Mouse (Mus musculus): ENCODE measurements around the gene Rabggta. TPM values are rescaled to one million over a fixed set of nuclear protein-coding genes. Genes with fewer than 3 reads are reported as not detected.

Rabggta gene
- polyA plus RNA-seq, 1 experiment from 2014 or later: 43.3 TPM

- peak within 1 kb of the TSS; percentile 16 for H3K4me3 ChIP-seq (ENCODE audit: low read length)
- H3K4me1 ChIP-seq (ENCODE audit: insufficient read depth, low read length): peaks cover 24% of the 10 kb centered on the region
- H3K4me2 ChIP-seq (replicated peaks; ENCODE audit: low read depth, low read length): peak within 1 kb of the TSS; percentile 36
- H3K9ac ChIP-seq (replicated peaks; ENCODE audit: low read length): peak within 1 kb of the TSS; percentile 34
- H3K27ac ChIP-seq (ENCODE audit: low read length): peak within 1 kb of the TSS; percentile 69; the same call in 1 of the 2 replicates
- H3K27me3 ChIP-seq (ENCODE audit: insufficient read depth, low read length): peaks cover 9% of the 10 kb centered on the region
- peaks cover 29% of the 10 kb centered on the region for H3K36me3 ChIP-seq (ENCODE audit: insufficient read depth, low read length)
- 13% methylated on average over 8 of the region's 8 CpGs for WGBS
- peak; percentile 61 for ATAC-seq (ENCODE audit: low FRiP score, low TSS enrichment)
- no peaks in the 10 kb centered on the region for H3K9me3 ChIP-seq (ENCODE audit: low read length)
Measured at GRCm38 (mm10) chr14:55758363-55758784, 36.3 kb upstream of the Rabggta start, which contains the start of gene Cideb. Gene Cideb (minus strand): TSS chr14:55758458.

DNA sequence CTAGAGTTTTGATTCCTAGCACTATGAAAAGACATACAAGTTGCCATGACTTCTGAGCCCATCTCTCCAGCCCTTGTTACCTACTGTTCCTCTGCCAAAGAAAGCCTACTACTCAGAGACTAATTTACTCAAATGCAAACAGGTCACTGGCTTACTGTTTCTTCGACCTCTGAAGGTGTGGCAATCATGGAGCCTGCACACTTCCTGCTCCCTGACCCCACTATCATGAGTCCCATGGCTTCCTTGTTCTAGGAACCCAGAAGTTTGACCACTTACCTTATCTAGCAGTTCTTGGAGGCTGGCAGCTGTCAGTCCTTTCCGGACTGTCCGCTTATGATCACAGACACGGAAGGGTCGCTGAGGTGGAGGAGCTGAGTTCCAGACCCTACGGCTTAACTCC is 35.5 kb upstream of the Rabggta start:
- no peaks in the 10 kb centered on the region for H3K9me3 ChIP-seq (ENCODE audit: low read length)
- ATAC-seq (ENCODE audit: low FRiP score, low TSS enrichment): no peak
- H3K27ac ChIP-seq (ENCODE audit: low read length): peak overlapping the region; percentile 36; the same call in 1 of the 2 replicates
- H3K36me3 ChIP-seq (ENCODE audit: insufficient read depth, low read length): peaks cover 37% of the 10 kb centered on the region
- peaks cover 9% of the 10 kb centered on the region for H3K27me3 ChIP-seq (ENCODE audit: insufficient read depth, low read length)
- WGBS: 86% methylated on average over 6 of the region's 6 CpGs
- H3K4me1 ChIP-seq (ENCODE audit: insufficient read depth, low read length): peaks cover 17% of the 10 kb centered on the region
- peak overlapping the region; percentile 27 for H3K4me2 ChIP-seq (replicated peaks; ENCODE audit: low read depth, low read length)
- peak overlapping the region; percentile 9; the same call in 1 of the 2 replicates for H3K4me3 ChIP-seq (ENCODE audit: low read length)
- peak overlapping the region; percentile 34 for H3K9ac ChIP-seq (replicated peaks; ENCODE audit: low read length)

GRCm38 (mm10) chr14:55747051-55747847 is 25.2 kb upstream of the Rabggta start:
- Histone ChIP-seq H3K27me3 (ENCODE audit: insufficient read depth, low read length) (no peaks in the 10 kb centered on the region), H3K4me1 (ENCODE audit: insufficient read depth, low read length) (peaks cover 29% of the 10 kb centered on the region), H3K4me3 (ENCODE audit: low read length) (no peak overlapping the region), H3K9me3 (ENCODE audit: low read length) (no peaks in the 10 kb centered on the region), H3K27ac (ENCODE audit: low read length) (no peak overlapping the region), H3K9ac (replicated peaks; ENCODE audit: low read length) (no peak overlapping the region), H3K36me3 (ENCODE audit: insufficient read depth, low read length) (peaks cover 31% of the 10 kb centered on the region), H3K4me2 (replicated peaks; ENCODE audit: low read depth, low read length) (peak overlapping the region; percentile 98)
- 93% methylated on average over 10 of the region's 10 CpGs for WGBS
- ATAC-seq (ENCODE audit: low FRiP score, low TSS enrichment): no peak

- H3K4me1 ChIP-seq (ENCODE audit: insufficient read depth, low read length): peaks cover 29% of the 10 kb centered on the region
- no peak for ATAC-seq (ENCODE audit: low FRiP score, low TSS enrichment)
- peak overlapping the region; percentile 90 for H3K4me3 ChIP-seq (ENCODE audit: low read length)
- H3K36me3 ChIP-seq (ENCODE audit: insufficient read depth, low read length): peaks cover 17% of the 10 kb centered on the region
- peak overlapping the region; percentile 98 for H3K4me2 ChIP-seq (replicated peaks; ENCODE audit: low read depth, low read length)
- H3K9me3 ChIP-seq (ENCODE audit: low read length): no peaks in the 10 kb centered on the region
- WGBS: under 1% methylated on average over 31 of the region's 31 CpGs
- H3K27ac ChIP-seq (ENCODE audit: low read length): peak overlapping the region; percentile 41; the same call in 1 of the 2 replicates
- H3K27me3 ChIP-seq (ENCODE audit: insufficient read depth, low read length): no peaks in the 10 kb centered on the region
- peak overlapping the region; percentile 81 for H3K9ac ChIP-seq (replicated peaks; ENCODE audit: low read length)
Measured at GRCm38 (mm10) chr14:55745861-55746237, 23.8 kb upstream of the Rabggta start.

GRCm38 (mm10) chr14:55745180-55745860 is 23.3 kb upstream of the Rabggta start, which contains the start of the genes Dhrs1 and Nop9:
Gene Dhrs1 (minus strand): TSS chr14:55745690.
Gene Nop9 (plus strand): TSS chr14:55745693.
- Histone ChIP-seq H3K4me3 (ENCODE audit: low read length) (peak within 1 kb of the TSS; percentile 90), H3K36me3 (ENCODE audit: insufficient read depth, low read length) (peaks cover 16% of the 10 kb centered on the region), H3K9me3 (ENCODE audit: low read length) (no peaks in the 10 kb centered on the region), H3K9ac (replicated peaks; ENCODE audit: low read length) (peak within 1 kb of the TSS; percentile 81), H3K4me1 (ENCODE audit: insufficient read depth, low read length) (peaks cover 29% of the 10 kb centered on the region), H3K27me3 (ENCODE audit: insufficient read depth, low read length) (no peaks in the 10 kb centered on the region), H3K27ac (ENCODE audit: low read length) (peak within 1 kb of the TSS; percentile 41), H3K4me2 (replicated peaks; ENCODE audit: low read depth, low read length) (peak within 1 kb of the TSS; percentile 98)
- peak; percentile 88 for ATAC-seq (ENCODE audit: low FRiP score, low TSS enrichment)
- under 1% methylated on average over 48 of the region's 48 CpGs for WGBS

GRCm38 (mm10) chr14:55743711-55744110 is 21.6 kb upstream of the Rabggta start:
- no peaks in the 10 kb centered on the region for H3K27me3 ChIP-seq (ENCODE audit: insufficient read depth, low read length)
- H3K4me1 ChIP-seq (ENCODE audit: insufficient read depth, low read length): peaks cover 29% of the 10 kb centered on the region
- H3K9ac ChIP-seq (replicated peaks; ENCODE audit: low read length): peak overlapping the region; percentile 52
- H3K4me2 ChIP-seq (replicated peaks; ENCODE audit: low read depth, low read length): peak overlapping the region; percentile 39
- H3K9me3 ChIP-seq (ENCODE audit: low read length): no peaks in the 10 kb centered on the region
- ATAC-seq (ENCODE audit: low FRiP score, low TSS enrichment): peak; percentile 76
- no peak overlapping the region for H3K27ac ChIP-seq (ENCODE audit: low read length)
- WGBS: 13% methylated on average over 10 of the region's 10 CpGs
- peaks cover 16% of the 10 kb centered on the region for H3K36me3 ChIP-seq (ENCODE audit: insufficient read depth, low read length)
- H3K4me3 ChIP-seq (ENCODE audit: low read length): 0 out of 2 replicates have a peak overlapping the region, but pooled peaks have one; percentile 14

DNA sequence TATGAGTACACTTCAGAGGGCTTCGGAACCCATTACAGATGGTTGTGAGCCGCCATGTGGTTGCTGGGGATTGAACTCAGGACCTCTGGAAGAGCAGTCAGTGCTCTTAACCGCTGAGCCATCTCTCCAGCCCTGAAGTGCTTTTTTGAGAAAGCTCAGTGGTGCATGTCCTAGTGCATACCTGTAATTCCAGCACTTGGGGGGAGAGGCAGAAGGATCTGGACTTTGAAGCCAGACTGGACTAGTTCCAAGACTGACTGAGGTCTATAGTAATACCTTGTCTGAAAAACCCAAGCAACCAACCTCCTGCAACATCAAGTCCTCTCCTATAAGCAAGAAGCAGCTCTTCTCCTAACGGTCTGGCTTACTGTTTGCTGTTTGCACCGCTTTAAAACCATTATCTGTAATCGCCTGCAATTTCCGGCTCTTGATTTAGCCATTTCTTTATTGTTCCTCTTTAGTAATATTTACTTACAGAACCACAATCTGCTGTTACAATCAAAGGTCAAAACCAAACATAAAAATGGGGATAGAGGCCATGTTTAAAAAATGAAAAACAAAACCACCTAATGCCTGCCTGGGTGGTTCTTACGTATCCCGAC is 15.1 kb upstream of the Rabggta start:
- Histone ChIP-seq H3K4me2 (replicated peaks; ENCODE audit: low read depth, low read length) (no peak overlapping the region), H3K36me3 (ENCODE audit: insufficient read depth, low read length) (peaks cover 28% of the 10 kb centered on the region), H3K4me1 (ENCODE audit: insufficient read depth, low read length) (0 out of 2 replicates have a peak, but pooled peaks cover 7% of the 10 kb centered on the region), H3K9ac (replicated peaks; ENCODE audit: low read length) (no peak overlapping the region), H3K27me3 (ENCODE audit: insufficient read depth, low read length) (no peaks in the 10 kb centered on the region), H3K9me3 (ENCODE audit: low read length) (no peaks in the 10 kb centered on the region), H3K4me3 (ENCODE audit: low read length) (no peak overlapping the region), H3K27ac (ENCODE audit: low read length) (no peak overlapping the region)
- 80% methylated on average over 9 of the region's 9 CpGs for WGBS
- peak; percentile 77 for ATAC-seq (ENCODE audit: low FRiP score, low TSS enrichment)

DNA sequence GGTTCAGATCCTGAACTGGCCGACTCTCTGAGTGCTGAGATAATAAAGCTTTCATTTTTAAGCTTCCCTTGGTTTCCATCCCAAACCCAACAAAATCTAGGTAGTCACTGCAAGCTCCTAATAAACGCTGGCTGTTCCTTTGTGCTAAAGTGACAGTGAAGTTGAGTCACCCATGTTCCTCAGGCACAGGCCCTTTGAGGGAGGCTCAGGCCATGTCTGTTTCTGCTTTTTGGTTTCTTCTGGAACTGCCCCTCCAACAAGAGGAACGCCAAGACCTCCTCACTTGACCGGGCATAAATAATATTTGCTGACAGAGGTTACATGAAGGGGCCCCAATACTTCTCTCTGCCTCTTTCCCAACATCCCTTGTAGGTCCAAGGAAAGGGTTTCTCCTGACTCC is 13.7 kb upstream of the Rabggta start:
- WGBS: 79% methylated on average over 4 of the region's 4 CpGs
- no peak overlapping the region for H3K9ac ChIP-seq (replicated peaks; ENCODE audit: low read length)
- no peak overlapping the region for H3K27ac ChIP-seq (ENCODE audit: low read length)

DNA sequence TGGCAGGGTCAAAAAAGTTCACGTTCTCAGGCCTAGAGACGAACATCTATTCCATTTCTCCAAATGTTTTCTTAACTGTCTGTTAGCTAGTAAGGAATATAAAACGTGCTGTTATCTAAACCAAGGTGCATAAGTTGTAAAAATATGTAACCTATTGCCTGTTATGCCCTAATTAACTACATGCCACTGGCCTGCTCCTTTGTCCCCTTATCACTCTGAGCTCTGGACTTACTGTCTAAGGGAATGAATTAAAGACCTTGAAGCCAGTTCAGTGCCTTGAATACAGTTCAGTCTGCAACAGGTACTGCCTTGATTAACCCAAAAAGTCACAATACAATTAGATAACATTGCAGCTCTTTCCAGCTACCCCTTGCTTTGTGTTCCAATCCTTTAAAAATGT is 13.3 kb upstream of the Rabggta start:
- H3K36me3 ChIP-seq (ENCODE audit: insufficient read depth, low read length): peaks cover 24% of the 10 kb centered on the region
- no peak overlapping the region for H3K4me3 ChIP-seq (ENCODE audit: low read length)
- 0 out of 2 replicates have a peak, but pooled peaks cover 7% of the 10 kb centered on the region for H3K4me1 ChIP-seq (ENCODE audit: insufficient read depth, low read length)
- H3K9me3 ChIP-seq (ENCODE audit: low read length): no peaks in the 10 kb centered on the region
- no peak overlapping the region for H3K27ac ChIP-seq (ENCODE audit: low read length)
- no peaks in the 10 kb centered on the region for H3K27me3 ChIP-seq (ENCODE audit: insufficient read depth, low read length)
- WGBS: 47% methylated on average over 3 of the region's 3 CpGs
- H3K9ac ChIP-seq (replicated peaks; ENCODE audit: low read length): no peak overlapping the region
- no peak for ATAC-seq (ENCODE audit: low FRiP score, low TSS enrichment)
- H3K4me2 ChIP-seq (replicated peaks; ENCODE audit: low read depth, low read length): no peak overlapping the region

More for the DNA sequence above, 13.7 kb upstream of the Rabggta start:
- Histone ChIP-seq H3K36me3 (ENCODE audit: insufficient read depth, low read length) (peaks cover 28% of the 10 kb centered on the region), H3K4me2 (replicated peaks; ENCODE audit: low read depth, low read length) (no peak overlapping the region), H3K27me3 (ENCODE audit: insufficient read depth, low read length) (no peaks in the 10 kb centered on the region), H3K9me3 (ENCODE audit: low read length) (no peaks in the 10 kb centered on the region), H3K4me1 (ENCODE audit: insufficient read depth, low read length) (0 out of 2 replicates have a peak, but pooled peaks cover 7% of the 10 kb centered on the region), H3K4me3 (ENCODE audit: low read length) (no peak overlapping the region)
- no peak for ATAC-seq (ENCODE audit: low FRiP score, low TSS enrichment)

Measured in kidney, embryonic 16.5 days (tissue).